Mouse (Mus musculus) cerebellum, adult 9-10 months (tissue): ENCODE measurements at regions not wholly inside any gene's neighbourhood (a gene's known extent, or its start where the extent isn't known, plus 50 kb on each side); places are given as distances from the start of the nearest gene placed in this dataset.

Experiments
- DNase-seq: peaks from one replicate; pipeline ENCODE4 v3.0.0; 2022

GRCm38 (mm10) chrX:143462632-143463031, 55.8 kb upstream of the Pak3 start:
- no peak for DNase-seq

- DNase-seq = peak; percentile 3
These were observed 54.7 kb upstream of the Chrdl1 start for GRCm38 (mm10) chrX:143448636-143449346.

GRCm38 (mm10) chrX:143444581-143444980, 50.5 kb upstream of the Chrdl1 start:
- peak; percentile 27 for DNase-seq
